Mouse (Mus musculus): ENCODE results near the gene 4930432M17Rik.

DNA sequence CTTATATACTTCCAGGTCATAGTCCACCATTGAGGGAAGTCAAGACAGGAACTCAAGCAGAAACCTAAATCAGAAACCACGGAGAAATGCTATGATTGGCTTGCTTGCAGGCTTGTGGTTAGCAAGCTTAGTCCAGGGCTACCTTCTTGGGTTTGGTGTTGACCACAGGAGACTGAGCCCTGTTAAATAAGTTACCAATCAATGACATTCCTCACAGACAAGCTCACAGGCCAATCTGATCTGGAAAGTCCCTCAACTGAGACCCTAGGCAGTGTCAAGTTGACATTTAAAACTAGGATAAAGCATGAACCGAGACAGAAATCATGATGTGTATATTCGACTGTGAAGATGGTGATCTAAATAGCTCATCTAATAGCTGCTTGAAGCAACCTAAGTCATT is 35.6 kb upstream of the 4930432M17Rik start:
- TF ChIP-seq CTCF (IDR thresholded peaks at IDR 0.05; ENCODE audit: low read depth, low read length), result no peak
- no peak for TF ChIP-seq EP300 (IDR thresholded peaks at IDR 0.05; ENCODE audit: insufficient read depth, low read depth, low read length)

All from ES-Bruce4 (cell line).